Mouse (Mus musculus) liver, postnatal 0 days (tissue): ENCODE measurements around the gene Ccdc121.

ENCODE experiments used
- CTCF ChIP-seq: sonication (generic); IDR thresholded peaks from 2 replicates; pipeline ENCODE4 v1.5.1; 2016; ENCODE audit warnings: antibody characterized with exemption, low read depth
- EP300 ChIP-seq: IDR thresholded peaks from 2 replicates; pipeline ENCODE4 v1.6.1; 2016; ENCODE audit warnings: antibody characterized with exemption, low read depth, mild to moderate bottlenecking

DNA sequence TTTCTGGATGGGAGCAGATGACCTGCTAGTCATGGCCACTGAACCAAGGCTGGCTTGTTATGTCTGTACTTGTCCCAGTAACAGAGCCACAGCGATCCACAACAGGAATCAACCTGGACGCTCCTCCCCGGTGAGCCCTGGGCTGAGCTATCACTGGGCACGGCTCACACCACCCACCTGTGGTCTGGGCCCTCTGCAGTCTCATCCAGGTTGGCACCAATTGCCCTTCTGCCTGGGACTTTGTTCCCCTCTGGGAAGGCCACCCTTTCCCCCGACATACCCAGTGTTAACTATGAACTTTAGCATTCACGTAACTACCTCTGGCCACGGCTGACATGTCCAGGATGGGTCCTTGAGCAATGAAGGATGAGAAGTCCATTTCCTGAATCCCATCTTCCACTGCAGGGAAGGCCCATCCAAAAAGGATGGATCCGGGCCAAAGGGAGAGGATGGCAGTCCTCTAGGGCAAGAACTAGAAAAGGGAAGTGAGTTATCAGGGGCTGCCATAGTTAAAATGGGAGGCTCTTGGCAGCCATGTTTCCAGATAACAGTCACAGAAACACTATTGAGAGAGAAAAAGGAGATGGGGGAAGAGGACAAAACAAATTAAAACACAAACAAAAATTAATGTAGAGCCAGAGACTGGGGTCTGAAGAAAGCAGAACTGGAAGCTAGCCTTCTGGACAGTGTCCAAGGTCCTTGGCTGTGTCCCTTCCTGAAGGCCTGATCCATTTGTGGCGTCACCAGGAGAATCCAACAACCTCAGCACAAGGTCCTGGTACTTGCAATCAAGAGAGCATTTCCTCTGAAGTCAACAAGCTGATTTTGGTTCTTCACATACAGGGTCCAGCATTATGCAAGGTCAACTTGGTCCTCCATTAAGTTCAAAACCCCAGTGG, 26.6 kb upstream of the Ccdc121 start:
- TF ChIP-seq EP300 = no peak
- TF ChIP-seq CTCF = no peak
